Mouse (Mus musculus) adrenal gland, postnatal 4 days (tissue): ENCODE data around the gene Defb48. TPM values are rescaled to one million over a fixed set of nuclear protein-coding genes. Genes with fewer than 3 reads are reported as not detected.

Experiments
- DNase-seq, 2 experiments: peaks; one replicate each; pipeline ENCODE4 v3.0.0; 2021 to 2022; ENCODE audit warnings: low spot score in 2 of 2, mixed read lengths in 2 of 2
- long read RNA-seq, 2 experiments: library from polyadenylated mRNA; stranded (forward); transcript quantifications; one replicate each; pipeline ENCODE4 v2.0.0; 2021
- total RNA-seq, 2 experiments: library from RNA; stranded (reverse); gene quantifications; 2 replicates each; pipeline ENCODE4 v1.2.3; 2021

Gene Defb48
- total RNA-seq = not detected
- long read RNA-seq, experiment 1 = 0 reads
- long read RNA-seq, experiment 2 = 0 reads

DNA sequence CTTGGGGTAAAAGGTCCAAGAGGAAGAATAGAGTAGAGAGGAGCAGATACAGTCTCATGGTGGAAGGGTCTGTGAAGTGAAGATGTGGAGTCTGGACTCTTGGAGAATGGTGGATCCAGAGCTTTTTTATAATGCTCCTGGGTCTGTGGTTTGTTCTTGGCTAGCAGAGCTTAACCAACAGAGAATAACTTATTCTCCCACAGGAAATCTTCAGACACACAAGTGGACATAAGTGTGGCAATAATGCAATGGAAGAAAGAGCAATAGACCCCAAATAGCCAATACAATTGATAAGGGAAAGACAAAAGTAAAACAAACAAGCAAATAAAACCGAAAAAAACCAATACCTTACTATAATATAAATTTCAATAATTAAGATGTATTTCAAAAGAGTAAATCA lies at the start of gene Defb48:
Defb48 (minus strand) TSS at position 101 of the 400 bp plus-strand sequence.
- no peak for DNase-seq

DNA sequence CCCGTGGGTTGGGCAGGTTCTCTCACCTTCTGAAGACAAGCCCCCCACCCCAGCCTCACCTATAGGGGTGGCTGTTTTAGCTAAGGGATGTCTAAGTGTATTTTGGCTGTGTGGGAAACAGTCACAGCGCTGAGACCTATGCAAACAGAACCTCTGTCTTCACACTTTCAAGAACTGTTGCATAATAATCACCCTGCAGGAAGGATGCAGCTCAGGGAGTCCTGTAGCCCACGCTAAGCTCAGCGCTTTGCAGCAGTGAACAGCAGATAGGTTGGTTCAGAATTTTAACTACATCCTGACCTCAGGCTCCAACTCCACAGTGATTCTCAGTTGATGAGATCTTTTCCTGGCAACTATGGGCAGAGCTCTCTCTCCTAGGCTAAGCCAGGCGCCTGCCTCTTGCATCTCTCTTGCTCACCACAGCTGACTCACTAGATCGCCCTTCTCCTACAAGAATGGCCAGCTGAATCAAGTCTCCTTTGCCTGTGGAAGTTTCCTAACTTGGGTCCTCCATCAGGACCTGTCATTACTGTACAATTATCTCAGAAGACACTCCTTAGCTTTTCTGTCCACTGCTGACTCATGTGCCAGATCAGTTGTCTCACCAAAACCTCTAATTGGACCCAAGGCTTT lies 36.3 kb upstream of the Defb48 start:
- no peak for DNase-seq

DNA sequence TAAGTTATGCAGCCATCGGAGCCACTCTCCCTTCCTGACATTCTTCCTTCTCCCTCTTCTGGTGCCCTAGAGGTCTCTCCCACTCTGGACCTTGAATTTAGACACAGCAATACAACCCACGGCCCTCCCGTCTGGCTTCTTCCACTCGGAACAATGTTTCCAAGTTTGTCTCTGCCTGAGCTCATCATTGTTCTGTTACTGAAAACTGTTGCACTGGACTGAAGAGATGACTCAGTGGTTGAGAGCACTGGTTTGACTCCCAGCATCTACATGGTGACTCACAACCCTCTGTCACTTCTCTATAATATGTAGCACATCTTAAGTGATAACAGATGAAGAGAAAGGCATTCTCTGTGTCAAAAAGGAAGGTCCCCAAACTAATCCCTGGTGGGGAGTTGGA lies 30.4 kb upstream of the Defb48 start:
- DNase-seq = no peak

DNA sequence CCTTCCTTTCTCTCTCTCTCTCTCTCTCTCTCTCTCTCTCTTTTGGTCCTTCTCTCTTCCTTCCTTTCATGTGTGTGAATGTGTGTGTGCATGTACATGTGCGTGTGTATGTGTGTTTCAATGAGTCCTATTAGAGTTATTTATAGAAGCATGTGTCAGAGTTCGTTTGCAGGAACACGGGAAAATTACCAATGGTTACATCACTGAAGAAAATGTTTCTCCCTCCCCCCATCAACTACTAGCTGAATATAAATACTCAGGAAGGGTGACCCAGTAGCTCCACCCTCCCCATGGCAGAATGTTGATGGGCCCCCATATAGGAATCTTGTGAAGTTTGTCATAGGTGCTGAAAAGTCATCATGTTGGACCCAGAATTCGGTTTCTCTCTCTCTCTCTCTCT lies 28.8 kb upstream of the Defb48 start:
- DNase-seq = no peak

DNA sequence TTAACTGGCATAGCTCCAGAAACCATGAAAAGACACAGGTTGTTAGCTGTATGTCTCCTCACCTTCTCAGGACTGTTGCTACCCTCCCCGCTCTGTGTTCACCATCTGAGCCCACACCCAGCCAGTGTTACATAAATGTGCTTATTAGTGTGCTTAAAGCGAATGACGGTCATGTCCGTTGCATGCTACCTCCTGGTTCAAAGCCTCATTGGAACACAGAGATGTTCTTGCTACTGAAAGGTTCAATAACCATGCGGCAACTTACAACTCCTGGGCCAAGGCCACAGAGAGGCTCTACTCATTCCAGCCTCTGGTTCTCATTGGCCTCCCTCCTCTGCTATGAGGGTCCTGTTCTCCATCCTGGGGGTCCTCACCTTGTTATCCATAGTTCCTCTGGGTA lies 27.2 kb upstream of the Defb48 start, which contains the start of gene Defb43:
Defb43 (plus strand) TSS at position 301 of the 400 bp plus-strand sequence.
- no peak for DNase-seq

DNA sequence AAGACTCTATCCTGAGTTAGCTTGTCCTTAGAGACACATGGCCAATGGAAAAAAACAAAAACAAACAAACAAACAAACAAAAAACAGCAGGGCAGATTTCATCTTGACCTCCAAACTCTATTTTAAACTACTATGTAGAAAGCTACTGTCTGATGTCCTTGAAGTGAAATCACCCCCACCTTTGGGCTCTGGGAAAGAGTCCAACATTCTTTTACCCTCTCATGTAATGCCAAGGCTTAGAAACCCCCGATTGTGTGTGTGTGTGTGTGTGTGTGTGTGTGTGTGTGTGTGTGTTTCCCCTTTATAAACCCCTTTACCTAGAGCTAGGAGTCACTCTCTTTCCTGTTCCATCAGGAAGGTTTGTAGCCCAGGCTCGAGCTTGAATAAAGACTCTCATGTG lies 18.3 kb upstream of the Defb48 start:
- no peak for DNase-seq

DNA sequence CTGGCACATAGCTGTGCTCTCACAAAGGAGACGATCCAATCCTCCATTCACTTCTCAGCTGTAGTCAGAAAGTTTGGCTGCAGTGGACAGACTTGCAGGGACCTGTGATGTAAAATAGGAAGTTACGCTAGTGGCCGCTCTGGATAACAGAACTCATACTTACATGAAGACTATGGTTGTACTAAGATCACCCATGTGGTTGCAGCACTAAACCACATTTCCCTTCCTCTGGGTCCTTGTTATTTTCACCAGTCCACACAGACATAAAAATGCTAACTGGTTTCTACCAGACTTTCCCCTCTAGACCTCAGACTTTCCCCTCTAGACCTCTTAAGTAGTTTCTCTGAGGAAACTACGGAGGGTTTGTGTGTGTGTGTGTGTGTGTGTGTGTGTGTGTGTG lies 14.7 kb upstream of the Defb48 start:
- DNase-seq = no peak

DNA sequence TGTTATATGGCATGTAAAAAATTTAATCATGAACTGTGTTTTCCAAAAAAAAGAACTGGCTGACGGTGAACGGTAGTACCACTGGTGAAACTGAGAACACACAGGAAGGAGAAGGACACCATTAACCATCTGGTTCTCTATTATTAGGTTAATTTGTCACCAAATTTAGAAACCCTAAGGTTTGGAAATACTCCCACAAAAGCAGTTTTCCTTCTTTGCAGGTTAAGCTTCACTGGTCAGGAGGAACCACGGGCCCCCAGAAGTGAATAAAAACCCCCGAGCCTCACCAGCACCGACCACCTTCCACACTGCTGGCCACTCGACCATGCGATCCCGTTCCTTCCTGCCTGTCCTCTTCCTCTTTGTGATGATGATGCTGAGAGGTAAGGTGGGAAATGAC lies 13.5 kb upstream of the Defb48 start, which contains the start of gene Defb47:
Defb47 (plus strand) TSS at position 301 of the 400 bp plus-strand sequence.
- no peak for DNase-seq

DNA sequence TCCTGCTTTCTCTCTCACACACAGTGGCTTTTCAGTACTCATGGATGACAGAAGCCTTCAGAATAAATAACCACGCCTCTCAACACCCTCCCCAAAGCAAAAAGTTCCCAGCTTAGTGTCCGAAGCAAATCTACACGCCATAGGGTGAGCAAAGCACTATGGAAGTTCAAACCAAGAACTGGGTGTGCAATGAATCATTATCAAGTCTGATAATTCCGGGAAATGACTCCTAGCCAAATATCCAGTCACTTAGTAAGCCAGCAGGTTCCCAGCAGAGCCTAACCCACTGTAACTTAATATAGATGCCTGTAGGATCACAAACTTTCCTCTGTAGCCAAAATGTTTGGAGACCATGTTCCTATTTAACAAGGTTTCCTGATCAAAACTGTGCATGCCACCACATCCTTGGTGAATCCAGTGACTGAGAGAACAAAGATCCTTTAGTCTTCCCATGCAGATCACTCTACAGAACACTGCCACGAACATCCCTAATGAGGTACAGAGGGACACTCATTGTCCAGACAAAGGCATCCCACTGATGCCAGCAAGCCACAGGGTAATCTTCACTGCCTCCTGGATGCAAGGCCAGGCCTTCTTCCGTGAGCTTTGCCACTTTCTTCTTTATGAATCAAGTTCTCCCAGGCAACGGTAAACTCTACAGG lies 7.7 kb upstream of the Defb48 start:
- DNase-seq = no peak

DNA sequence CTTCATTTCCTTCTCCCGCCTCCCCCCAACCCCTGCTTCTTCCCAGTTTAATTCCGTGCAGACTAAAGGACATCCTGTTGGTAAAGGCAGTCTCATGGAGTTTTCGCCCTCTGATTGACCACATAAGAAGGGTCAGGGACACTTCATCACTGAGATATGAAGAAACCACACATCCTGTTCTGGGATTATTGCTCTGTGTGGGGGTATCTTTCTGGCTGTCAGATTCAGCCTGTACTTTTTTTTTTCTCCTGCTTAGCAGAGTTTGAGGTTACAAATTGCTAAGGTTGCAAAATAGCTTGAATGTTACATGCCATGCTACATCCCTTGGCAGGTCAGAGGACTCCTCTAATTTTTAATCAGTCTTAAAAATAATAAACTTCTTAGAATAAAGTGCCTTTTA lies 7.0 kb upstream of the Defb48 start:
- no peak for DNase-seq

DNA sequence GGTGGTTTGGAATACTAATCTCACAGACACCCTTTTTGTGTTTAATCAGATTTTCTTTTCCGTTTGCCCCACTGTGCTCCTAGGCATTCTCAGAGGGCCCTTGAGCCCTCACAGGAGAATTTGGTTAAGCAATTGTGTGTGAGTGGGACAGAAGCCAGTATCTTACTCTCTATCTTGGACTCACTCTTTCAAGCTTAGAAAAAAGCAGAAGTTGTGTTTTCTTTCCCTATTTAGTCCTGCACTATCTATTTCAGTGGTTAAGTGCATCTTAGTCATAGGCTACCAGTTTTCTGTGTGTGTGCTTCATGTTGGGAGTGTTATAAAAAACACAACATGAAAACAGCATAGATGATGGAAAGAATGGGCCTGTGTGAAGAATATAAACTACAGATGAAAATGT lies 4.5 kb downstream of the Defb48 start:
- DNase-seq = no peak

DNA sequence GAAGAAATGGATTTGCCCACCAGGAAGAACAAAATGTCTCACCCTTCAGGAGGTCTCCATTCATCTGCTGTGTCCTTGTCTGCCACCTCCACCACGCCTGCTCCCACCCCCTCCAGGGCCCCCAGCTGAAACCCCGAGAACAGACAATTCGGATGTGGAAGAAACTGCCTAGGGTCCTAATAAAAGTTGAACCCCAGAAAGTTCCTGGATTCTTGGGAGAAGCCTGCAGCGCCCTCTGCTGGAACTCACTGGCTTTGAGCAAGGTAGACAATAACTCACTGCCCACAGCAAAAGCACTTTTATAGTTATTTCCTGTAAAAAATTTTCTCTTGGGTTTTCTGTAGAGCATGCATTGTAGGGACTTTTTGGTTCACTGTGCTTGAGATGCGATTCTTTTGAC lies 9.3 kb downstream of the Defb48 start:
- peak; percentile 30 to 48 for DNase-seq

DNA sequence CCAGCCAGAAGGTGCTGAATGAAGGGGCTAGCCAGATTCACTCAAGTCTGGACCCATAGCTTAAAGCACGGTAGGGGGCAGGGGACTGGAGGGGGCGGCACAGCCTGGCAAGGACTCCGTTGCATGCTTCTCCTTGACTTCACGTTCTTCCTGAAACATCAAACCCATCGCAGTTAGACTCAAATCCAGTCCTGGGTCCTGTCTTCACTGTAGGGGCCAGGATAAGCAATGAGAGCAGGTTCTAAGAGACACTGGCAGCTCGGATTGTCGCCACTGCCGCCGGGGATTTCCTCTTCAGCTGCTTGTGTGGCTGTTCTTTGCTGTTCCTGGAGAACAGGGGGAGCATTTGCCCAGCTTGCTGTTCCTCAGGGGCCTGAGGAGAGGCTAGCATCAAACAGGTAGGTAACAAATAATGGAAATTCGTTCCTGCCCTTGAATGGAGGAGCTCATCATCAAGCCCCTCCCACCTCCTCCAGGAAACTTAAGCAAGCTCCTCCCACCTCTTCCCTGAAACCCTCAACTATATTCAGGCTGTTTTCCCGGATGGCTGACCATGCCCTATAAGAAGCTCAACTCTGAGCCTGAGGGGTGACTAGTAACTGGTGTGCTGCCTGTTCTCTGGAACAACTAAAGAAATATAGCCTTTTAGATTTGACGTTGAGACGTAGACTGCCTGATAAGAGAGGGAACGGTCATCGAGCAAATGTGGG lies 18.3 kb downstream of the Defb48 start:
- DNase-seq = no peak

DNA sequence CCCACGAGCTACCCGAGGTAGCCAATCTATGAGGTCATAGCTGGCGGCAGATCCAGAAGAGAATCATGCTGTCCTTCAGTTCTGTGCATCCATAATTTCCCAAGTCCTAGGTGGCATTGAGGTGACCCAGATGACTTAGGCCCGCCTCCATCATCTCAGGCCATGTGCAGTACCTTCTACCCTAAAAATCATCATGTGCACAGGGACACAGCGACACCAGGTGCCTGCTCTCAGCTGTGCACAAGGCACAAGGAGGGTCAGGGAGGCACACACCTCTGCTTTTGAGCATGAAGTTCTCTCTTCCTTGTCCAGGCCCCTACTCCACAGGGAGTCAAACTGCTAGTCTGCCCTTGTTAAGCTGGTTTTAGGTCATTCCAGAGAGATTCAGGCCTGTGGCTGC lies 19.0 kb downstream of the Defb48 start:
- DNase-seq = no peak

DNA sequence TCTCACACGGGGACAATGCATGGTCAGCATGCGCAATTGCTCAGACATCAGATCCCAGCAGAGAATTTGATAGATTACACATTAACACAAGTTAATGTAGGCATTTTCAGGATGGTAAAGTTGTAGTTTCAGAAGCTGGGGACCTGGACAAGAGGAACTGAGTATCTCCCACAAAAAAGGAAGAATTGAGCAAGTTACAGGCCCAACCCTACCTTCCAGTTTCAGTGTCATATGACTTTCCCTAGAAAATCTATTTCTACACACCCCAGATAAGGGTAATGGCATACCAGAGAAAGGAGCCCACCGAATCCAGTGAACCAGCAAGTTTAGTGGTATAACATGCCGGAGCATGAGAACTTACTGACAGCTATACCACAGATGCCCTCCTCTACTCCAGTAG lies 20.7 kb downstream of the Defb48 start:
- no peak for DNase-seq

DNA sequence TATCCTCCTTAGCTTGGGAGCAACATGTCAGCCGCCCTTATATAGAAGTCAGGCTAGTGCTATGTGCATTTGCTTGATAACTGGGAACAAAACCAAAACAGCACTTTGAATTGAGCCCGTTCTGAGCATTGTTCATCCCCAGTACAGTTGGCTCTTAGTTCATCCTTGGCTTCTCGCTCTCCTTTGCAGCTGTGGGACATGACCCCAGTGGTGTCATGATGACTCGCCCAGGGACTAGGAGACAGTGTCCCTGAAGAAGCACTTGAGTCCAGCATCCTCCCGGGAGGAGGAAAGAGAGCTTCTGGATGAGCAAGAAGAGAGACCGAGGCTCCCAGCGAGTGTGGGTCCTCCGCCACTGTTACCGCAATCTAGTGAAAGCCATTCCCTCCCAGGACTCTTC lies 28.2 kb downstream of the Defb48 start:
- no peak for DNase-seq

DNA sequence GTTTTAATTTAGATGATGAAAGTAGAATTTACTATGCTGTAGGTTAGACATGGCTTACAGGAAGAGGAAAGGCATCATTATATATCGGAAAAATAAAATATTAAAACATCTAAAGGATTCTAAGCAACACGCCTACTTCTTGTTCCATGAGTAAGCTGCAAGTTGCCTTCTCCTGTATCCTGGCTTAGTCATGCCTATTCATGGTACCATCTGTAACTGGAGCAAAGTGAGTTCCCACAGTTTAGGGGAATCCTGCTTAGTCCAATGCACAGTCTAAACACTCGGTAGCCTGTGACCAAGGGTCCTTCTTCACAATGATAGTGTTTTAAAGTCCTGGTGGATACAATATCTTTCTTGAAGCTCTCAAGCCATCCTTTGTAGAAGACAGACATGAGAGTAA lies 37.5 kb downstream of the Defb48 start:
- no peak for DNase-seq

DNA sequence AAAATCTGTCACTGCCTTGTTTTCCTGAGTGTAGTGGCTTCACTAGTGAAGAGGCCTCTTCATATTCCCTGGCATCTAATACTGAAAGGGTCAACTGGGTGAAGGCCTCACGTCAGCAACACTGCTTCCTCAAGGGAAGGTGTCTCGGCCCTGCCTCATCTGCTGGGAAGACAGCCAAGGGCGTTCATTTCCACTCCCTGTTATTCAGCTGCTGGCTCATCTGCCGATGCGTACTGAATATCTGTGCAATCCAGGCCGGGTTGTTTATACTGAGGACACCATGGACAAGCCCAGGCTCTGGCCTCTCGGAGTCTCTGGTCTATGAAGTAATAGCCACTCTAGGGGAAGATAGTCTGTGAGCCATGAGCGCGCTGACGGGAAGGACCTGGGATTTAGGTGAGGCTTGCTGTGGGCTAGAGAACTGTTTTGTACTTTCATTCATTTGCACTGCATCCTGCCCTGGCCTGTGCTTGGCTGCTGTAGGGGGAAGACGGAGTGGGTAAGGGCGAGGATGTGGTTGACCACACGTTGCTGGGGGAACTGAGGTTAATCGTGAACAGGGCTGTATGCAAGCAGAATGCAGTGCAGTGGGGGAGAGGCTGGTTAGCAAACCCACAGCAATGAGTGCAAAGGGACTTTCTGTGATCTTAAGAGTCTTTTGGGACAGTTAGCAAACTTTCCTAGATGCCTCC lies 43.8 kb downstream of the Defb48 start:
- DNase-seq = peak in 1 of 2 experiments; percentile 41

DNA sequence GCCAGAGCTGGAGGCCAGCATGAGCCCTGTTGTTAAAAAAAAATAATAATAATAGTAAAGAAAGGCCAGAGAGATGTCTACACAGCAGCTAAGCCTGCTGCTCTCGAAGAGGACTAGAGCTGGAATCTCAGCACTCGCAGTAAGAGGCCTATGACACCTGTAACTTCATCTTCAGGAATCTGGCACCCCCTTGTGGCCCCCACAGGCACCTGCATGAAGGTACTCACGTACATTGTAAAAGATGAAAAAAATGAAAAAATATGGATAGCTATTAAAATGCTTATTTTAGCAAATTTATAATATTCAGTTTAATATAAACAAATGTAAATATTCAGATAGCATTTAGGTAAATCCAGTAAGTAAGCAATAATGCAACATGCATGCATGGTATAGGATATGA lies 44.9 kb downstream of the Defb48 start:
- no peak for DNase-seq

DNA sequence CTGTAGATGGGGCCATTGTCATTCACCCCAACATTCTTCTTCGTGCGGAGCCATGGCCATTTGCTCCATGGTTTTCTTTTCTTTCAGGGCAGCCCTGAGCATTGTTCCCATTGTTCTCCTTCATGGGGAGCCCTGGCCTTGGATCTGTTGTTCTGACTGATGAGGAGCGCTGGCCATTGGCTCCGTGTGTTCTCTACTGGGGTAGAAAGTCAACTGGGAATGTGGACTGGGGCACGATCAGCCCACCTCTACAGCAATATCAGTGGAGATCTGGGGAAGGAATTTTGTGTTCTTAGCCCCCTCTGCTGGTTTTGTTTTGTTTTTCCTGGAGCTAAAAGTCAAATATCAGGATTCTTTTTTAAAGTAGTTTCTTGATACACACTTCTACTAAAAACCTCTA lies 46.6 kb downstream of the Defb48 start:
- peak in 1 of 2 experiments; percentile 14 for DNase-seq

DNA sequence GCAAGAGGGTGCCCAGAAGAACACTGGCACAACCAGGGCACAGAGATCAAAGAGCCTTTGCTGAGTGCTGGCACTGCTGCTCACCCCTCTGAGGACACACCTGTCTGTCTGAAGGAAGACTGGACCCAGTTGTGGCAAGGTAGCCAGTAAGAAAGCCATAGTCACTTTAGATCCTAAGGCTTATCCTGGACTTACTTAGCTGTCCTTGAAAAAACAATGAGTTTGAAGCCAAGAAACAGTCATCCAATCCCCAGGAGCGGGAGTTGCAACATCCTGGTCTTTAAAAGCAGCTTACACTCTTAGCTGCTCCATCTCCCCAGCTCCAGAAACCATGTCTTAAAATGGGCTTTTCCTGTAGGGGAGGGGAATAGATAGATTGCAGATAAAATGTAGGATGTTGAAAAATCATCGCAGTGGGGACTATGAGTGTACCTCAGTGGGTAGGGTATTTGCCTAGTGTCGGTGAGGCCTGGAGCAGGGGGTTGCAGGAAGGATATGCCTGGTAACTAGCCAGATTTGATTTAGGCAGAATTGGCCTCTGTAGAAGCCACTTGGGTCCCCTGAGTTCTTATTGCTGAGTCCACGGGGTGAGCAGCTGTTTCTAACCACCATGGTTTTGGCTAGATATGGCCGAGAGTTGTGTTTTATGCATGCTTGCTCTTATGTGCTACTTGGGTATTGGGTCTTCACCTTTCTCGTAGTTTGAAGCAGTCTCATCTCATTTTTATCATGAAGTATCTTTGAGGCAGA lies 47.5 kb downstream of the Defb48 start:
- DNase-seq = no peak
